Mouse (Mus musculus): ENCODE data around the gene Atf5. TPM values are rescaled to one million over a fixed set of nuclear protein-coding genes. Genes with fewer than 3 reads are reported as not detected.
A peak's percentile ranks its signal among the peaks of the same experiment; 100 is the strongest.

Gene Atf5
- polyA plus RNA-seq, 1 experiment from 2014 or later: 3.3 TPM

- Histone ChIP-seq H3K4me1 (peaks cover 74% of the 10 kb centered on the region), H3K27me3 (ENCODE audit: insufficient read depth, poor library complexity, severe bottlenecking) (no peaks in the 10 kb centered on the region), H3K36me3 (peaks cover 24% of the 10 kb centered on the region), H3K4me3 (peak overlapping the region; percentile 71), H3K27ac (peak overlapping the region; percentile 94), H3K9me3 (no peaks in the 10 kb centered on the region)
- 41% methylated on average over 10 of the region's 10 CpGs for WGBS
- no peak for DNase-seq (ENCODE audit: low spot score)
These were observed 38.6 kb upstream of the Atf5 start for GRCm38 (mm10) chr7:44855036-44855435.

- Histone ChIP-seq H3K27ac (peak overlapping the region; percentile 94), H3K4me3 (peak overlapping the region; percentile 71), H3K9me3 (no peaks in the 10 kb centered on the region), H3K4me1 (peaks cover 74% of the 10 kb centered on the region), H3K27me3 (ENCODE audit: insufficient read depth, poor library complexity, severe bottlenecking) (no peaks in the 10 kb centered on the region), H3K36me3 (peaks cover 19% of the 10 kb centered on the region)
- WGBS: under 1% methylated on average over 45 of the region's 45 CpGs
- DNase-seq (ENCODE audit: low spot score): peak; percentile 96
These were observed 38.0 kb upstream of the Atf5 start for GRCm38 (mm10) chr7:44854356-44855031.

GRCm38 (mm10) chr7:44853596-44854355, 37.3 kb upstream of the Atf5 start:
- H3K36me3 ChIP-seq: peaks cover 18% of the 10 kb centered on the region
- 26% methylated on average over 26 of the region's 26 CpGs for WGBS
- H3K27ac ChIP-seq: peak overlapping the region; percentile 94
- peaks cover 74% of the 10 kb centered on the region for H3K4me1 ChIP-seq
- peak overlapping the region; percentile 71 for H3K4me3 ChIP-seq
- no peaks in the 10 kb centered on the region for H3K9me3 ChIP-seq
- DNase-seq (ENCODE audit: low spot score): no peak
- no peaks in the 10 kb centered on the region for H3K27me3 ChIP-seq (ENCODE audit: insufficient read depth, poor library complexity, severe bottlenecking)

GRCm38 (mm10) chr7:44853065-44853464, 36.6 kb upstream of the Atf5 start:
- 94% methylated on average over 2 of the region's 2 CpGs for WGBS
- Histone ChIP-seq H3K4me3 (no peak overlapping the region), H3K4me1 (peaks cover 71% of the 10 kb centered on the region)

GRCm38 (mm10) chr7:44852259-44853027, 36.0 kb upstream of the Atf5 start:
- DNase-seq (ENCODE audit: low spot score): no peak
- H3K9me3 ChIP-seq: no peaks in the 10 kb centered on the region
- H3K4me3 ChIP-seq: no peak overlapping the region
- WGBS: 87% methylated on average over 36 of the region's 36 CpGs
- no peaks in the 10 kb centered on the region for H3K27me3 ChIP-seq (ENCODE audit: insufficient read depth, poor library complexity, severe bottlenecking)
- H3K36me3 ChIP-seq: peaks cover 16% of the 10 kb centered on the region
- no peak overlapping the region; the same call in 1 of the 2 replicates for H3K27ac ChIP-seq
- peaks cover 71% of the 10 kb centered on the region for H3K4me1 ChIP-seq

More at GRCm38 (mm10) chr7:44853065-44853464, 36.6 kb upstream of the Atf5 start:
- DNase-seq (ENCODE audit: low spot score): no peak
- H3K9me3 ChIP-seq: no peaks in the 10 kb centered on the region
- no peaks in the 10 kb centered on the region for H3K27me3 ChIP-seq (ENCODE audit: insufficient read depth, poor library complexity, severe bottlenecking)
- peaks cover 16% of the 10 kb centered on the region for H3K36me3 ChIP-seq
- H3K27ac ChIP-seq: 0 out of 2 replicates have a peak overlapping the region, but pooled peaks have one; percentile 94

- no peak overlapping the region for H3K27ac ChIP-seq
- peaks cover 17% of the 10 kb centered on the region for H3K36me3 ChIP-seq
- 92% methylated on average over 12 of the region's 12 CpGs for WGBS
- H3K27me3 ChIP-seq (ENCODE audit: insufficient read depth, poor library complexity, severe bottlenecking): no peaks in the 10 kb centered on the region
- no peak for DNase-seq (ENCODE audit: low spot score)
- no peaks in the 10 kb centered on the region for H3K9me3 ChIP-seq
- peak overlapping the region; percentile 69; the same call in 1 of the 2 replicates for H3K4me3 ChIP-seq
- H3K4me1 ChIP-seq: peaks cover 70% of the 10 kb centered on the region
These were observed 35.3 kb upstream of the Atf5 start for GRCm38 (mm10) chr7:44851625-44852234.

- DNase-seq (ENCODE audit: low spot score): no peak
- Histone ChIP-seq H3K27me3 (ENCODE audit: insufficient read depth, poor library complexity, severe bottlenecking) (no peaks in the 10 kb centered on the region), H3K4me3 (peak overlapping the region; percentile 69), H3K4me1 (peaks cover 65% of the 10 kb centered on the region), H3K36me3 (peaks cover 24% of the 10 kb centered on the region), H3K9me3 (no peaks in the 10 kb centered on the region), H3K27ac (peak overlapping the region; percentile 93)
- WGBS: 76% methylated on average over 8 of the region's 8 CpGs
These were observed 34.5 kb upstream of the Atf5 start for GRCm38 (mm10) chr7:44850789-44851624.

GRCm38 (mm10) chr7:44850146-44850545, 33.7 kb upstream of the Atf5 start:
- H3K4me1 ChIP-seq: peaks cover 59% of the 10 kb centered on the region
- WGBS: under 1% methylated on average over 33 of the region's 33 CpGs

GRCm38 (mm10) chr7:44849416-44850111, 33.1 kb upstream of the Atf5 start:
- Histone ChIP-seq H3K9me3 (no peaks in the 10 kb centered on the region), H3K4me3 (peak overlapping the region; percentile 69), H3K27me3 (ENCODE audit: insufficient read depth, poor library complexity, severe bottlenecking) (no peaks in the 10 kb centered on the region), H3K4me1 (peaks cover 53% of the 10 kb centered on the region), H3K36me3 (peaks cover 39% of the 10 kb centered on the region), H3K27ac (peak overlapping the region; percentile 93)
- peak; percentile 97 for DNase-seq (ENCODE audit: low spot score)
- under 1% methylated on average over 41 of the region's 41 CpGs for WGBS

More at GRCm38 (mm10) chr7:44850146-44850545, 33.7 kb upstream of the Atf5 start:
- Histone ChIP-seq H3K9me3 (no peaks in the 10 kb centered on the region), H3K4me3 (peak overlapping the region; percentile 69), H3K27ac (peak overlapping the region; percentile 93), H3K27me3 (ENCODE audit: insufficient read depth, poor library complexity, severe bottlenecking) (no peaks in the 10 kb centered on the region), H3K36me3 (peaks cover 33% of the 10 kb centered on the region)
- peak; percentile 93 for DNase-seq (ENCODE audit: low spot score)

GRCm38 (mm10) chr7:44848561-44849415, 32.3 kb upstream of the Atf5 start, which contains the start of the genes Akt1s1 and Tbc1d17:
Akt1s1 (plus strand) TSS chr7:44848991.
Tbc1d17 (minus strand) TSS chr7:44849079.
- peak; percentile 99 for DNase-seq (ENCODE audit: low spot score)
- under 1% methylated on average over 54 of the region's 54 CpGs for WGBS
- Histone ChIP-seq H3K27ac (peak within 1 kb of the TSS; percentile 93), H3K4me1 (peaks cover 45% of the 10 kb centered on the region), H3K27me3 (ENCODE audit: insufficient read depth, poor library complexity, severe bottlenecking) (no peaks in the 10 kb centered on the region), H3K9me3 (no peaks in the 10 kb centered on the region), H3K36me3 (peaks cover 47% of the 10 kb centered on the region), H3K4me3 (peak within 1 kb of the TSS; percentile 69)
